Mouse (Mus musculus) megakaryocyte, embryonic 14.5 days (primary cell): Measurements from ENCODE around the gene Tm6sf1.

ENCODE experiments used
- FLI1 ChIP-seq: IDR thresholded peaks from 2 replicates; pipeline ENCODE4 v1.6.1; 2012; ENCODE audit warnings: low read length, inconsistent platforms, mixed read lengths
- GATA1 ChIP-seq: IDR thresholded peaks from 3 replicates; pipeline ENCODE4 v1.6.1; 2012; ENCODE audit warnings: mixed read lengths, low read length, inconsistent platforms, borderline replicate concordance

DNA sequence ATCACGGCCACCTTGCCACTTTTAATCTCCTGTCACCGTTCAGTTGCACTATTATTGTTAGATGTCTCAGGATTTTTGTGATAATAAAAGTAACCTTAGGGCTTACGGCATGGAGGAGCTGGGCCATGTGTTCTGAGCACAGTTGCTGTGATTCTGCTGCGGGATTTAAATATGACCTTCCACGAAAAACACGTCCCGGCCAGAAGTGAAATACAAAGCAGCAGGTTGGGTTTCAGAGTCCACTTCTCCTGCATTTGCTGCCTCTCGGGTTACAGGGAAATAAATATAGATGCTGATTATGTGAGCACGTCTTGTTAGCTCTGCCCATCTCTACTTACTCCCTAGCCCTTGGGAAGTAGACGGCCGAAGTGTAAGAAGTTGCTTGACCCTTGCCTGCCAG lies 14.0 kb upstream of the Tm6sf1 start:
- TF ChIP-seq GATA1 (no peak), FLI1 (no peak)
